Mouse (Mus musculus): Measurements from ENCODE around the gene Stat5b. TPM values are rescaled to one million over a fixed set of nuclear protein-coding genes. Genes with fewer than 3 reads are reported as not detected.

The Stat5b gene
- polyA plus RNA-seq, 1 experiment: 178 TPM

- Histone ChIP-seq H3K27me3 (ENCODE audit: control insufficient read depth, insufficient read depth, low read length) (no peaks in the 10 kb centered on the region), H3K4me3 (ENCODE audit: control insufficient read depth, insufficient read depth, low read length) (no peak overlapping the region), H3K4me1 (replicated peaks; ENCODE audit: control insufficient read depth, insufficient read depth, low read length) (peaks cover 25% of the 10 kb centered on the region), H3K36me3 (ENCODE audit: control insufficient read depth, insufficient read depth, low read length) (no peaks in the 10 kb centered on the region), H3K27ac (ENCODE audit: control insufficient read depth, insufficient read depth, low read length) (no peak overlapping the region)
- WGBS: 75% methylated on average over 6 of the region's 6 CpGs
- DNase-seq: no peak
- TF ChIP-seq POLR2A (IDR thresholded peaks at IDR 0.05; ENCODE audit: control insufficient read depth, extremely low read depth, insufficient read depth, low read length, poor library complexity) (no peak), CTCF (IDR thresholded peaks at IDR 0.05; ENCODE audit: borderline replicate concordance, control insufficient read depth, extremely low read depth, insufficient read depth, low read length, poor library complexity) (no peak)
These were observed 94.0 kb downstream of the Stat5b start for GRCm38 (mm10) chr11:100756476-100756875.

GRCm38 (mm10) chr11:100754693-100755057 is 95.8 kb downstream of the Stat5b start:
- Histone ChIP-seq H3K36me3 (ENCODE audit: control insufficient read depth, insufficient read depth, low read length) (no peaks in the 10 kb centered on the region), H3K4me1 (replicated peaks; ENCODE audit: control insufficient read depth, insufficient read depth, low read length) (peaks cover 22% of the 10 kb centered on the region), H3K27ac (ENCODE audit: control insufficient read depth, insufficient read depth, low read length) (no peak overlapping the region), H3K4me3 (ENCODE audit: control insufficient read depth, insufficient read depth, low read length) (no peak overlapping the region), H3K27me3 (ENCODE audit: control insufficient read depth, insufficient read depth, low read length) (no peaks in the 10 kb centered on the region)
- no peak for DNase-seq
- no peak for TF ChIP-seq CTCF (IDR thresholded peaks at IDR 0.05; ENCODE audit: borderline replicate concordance, control insufficient read depth, extremely low read depth, insufficient read depth, low read length, poor library complexity)
- TF ChIP-seq POLR2A (IDR thresholded peaks at IDR 0.05; ENCODE audit: control insufficient read depth, extremely low read depth, insufficient read depth, low read length, poor library complexity): no peak
- 89% methylated on average over 3 of the region's 3 CpGs for WGBS

- peaks cover 17% of the 10 kb centered on the region for H3K4me1 ChIP-seq (replicated peaks; ENCODE audit: control insufficient read depth, insufficient read depth, low read length)
- H3K4me3 ChIP-seq (ENCODE audit: control insufficient read depth, insufficient read depth, low read length): no peak overlapping the region
- H3K36me3 ChIP-seq (ENCODE audit: control insufficient read depth, insufficient read depth, low read length): no peaks in the 10 kb centered on the region
- no peak overlapping the region for H3K27ac ChIP-seq (ENCODE audit: control insufficient read depth, insufficient read depth, low read length)
- no peaks in the 10 kb centered on the region for H3K27me3 ChIP-seq (ENCODE audit: control insufficient read depth, insufficient read depth, low read length)
- TF ChIP-seq CTCF (IDR thresholded peaks at IDR 0.05; ENCODE audit: borderline replicate concordance, control insufficient read depth, extremely low read depth, insufficient read depth, low read length, poor library complexity): no peak
- no peak for DNase-seq
- 64% methylated on average over 12 of the region's 12 CpGs for WGBS
These were observed 96.4 kb downstream of the Stat5b start for GRCm38 (mm10) chr11:100754021-100754692.

- Histone ChIP-seq H3K27me3 (ENCODE audit: control insufficient read depth, insufficient read depth, low read length) (no peaks in the 10 kb centered on the region), H3K4me1 (replicated peaks; ENCODE audit: control insufficient read depth, insufficient read depth, low read length) (peaks cover 10% of the 10 kb centered on the region), H3K27ac (ENCODE audit: control insufficient read depth, insufficient read depth, low read length) (no peak overlapping the region), H3K4me3 (ENCODE audit: control insufficient read depth, insufficient read depth, low read length) (no peak overlapping the region), H3K36me3 (ENCODE audit: control insufficient read depth, insufficient read depth, low read length) (no peaks in the 10 kb centered on the region)
- 56% methylated on average over 10 of the region's 10 CpGs for WGBS
- no peak for DNase-seq
- no peak for TF ChIP-seq POLR2A (IDR thresholded peaks at IDR 0.05; ENCODE audit: control insufficient read depth, extremely low read depth, insufficient read depth, low read length, poor library complexity)
- no peak for TF ChIP-seq CTCF (IDR thresholded peaks at IDR 0.05; ENCODE audit: borderline replicate concordance, control insufficient read depth, extremely low read depth, insufficient read depth, low read length, poor library complexity)
These were observed 98.2 kb downstream of the Stat5b start for GRCm38 (mm10) chr11:100752294-100752693.

GRCm38 (mm10) chr11:100750127-100750526 is 100.4 kb downstream of the Stat5b start:
- no peaks in the 10 kb centered on the region for H3K27me3 ChIP-seq (ENCODE audit: control insufficient read depth, insufficient read depth, low read length)
- DNase-seq: no peak
- no peak overlapping the region for H3K4me3 ChIP-seq (ENCODE audit: control insufficient read depth, insufficient read depth, low read length)
- WGBS: 93% methylated on average over 16 of the region's 16 CpGs
- peaks cover 10% of the 10 kb centered on the region for H3K4me1 ChIP-seq (replicated peaks; ENCODE audit: control insufficient read depth, insufficient read depth, low read length)
- no peaks in the 10 kb centered on the region for H3K36me3 ChIP-seq (ENCODE audit: control insufficient read depth, insufficient read depth, low read length)
- TF ChIP-seq CTCF (IDR thresholded peaks at IDR 0.05; ENCODE audit: borderline replicate concordance, control insufficient read depth, extremely low read depth, insufficient read depth, low read length, poor library complexity): no peak
- TF ChIP-seq POLR2A (IDR thresholded peaks at IDR 0.05; ENCODE audit: control insufficient read depth, extremely low read depth, insufficient read depth, low read length, poor library complexity): no peak
- no peak overlapping the region for H3K27ac ChIP-seq (ENCODE audit: control insufficient read depth, insufficient read depth, low read length)

GRCm38 (mm10) chr11:100749469-100749868 is 101.1 kb downstream of the Stat5b start:
- no peaks in the 10 kb centered on the region for H3K27me3 ChIP-seq (ENCODE audit: control insufficient read depth, insufficient read depth, low read length)
- no peak overlapping the region for H3K27ac ChIP-seq (ENCODE audit: control insufficient read depth, insufficient read depth, low read length)
- no peak for DNase-seq
- peaks cover 9% of the 10 kb centered on the region for H3K4me1 ChIP-seq (replicated peaks; ENCODE audit: control insufficient read depth, insufficient read depth, low read length)
- WGBS: 67% methylated on average over 25 of the region's 25 CpGs
- H3K36me3 ChIP-seq (ENCODE audit: control insufficient read depth, insufficient read depth, low read length): no peaks in the 10 kb centered on the region
- no peak for TF ChIP-seq CTCF (IDR thresholded peaks at IDR 0.05; ENCODE audit: borderline replicate concordance, control insufficient read depth, extremely low read depth, insufficient read depth, low read length, poor library complexity)
- TF ChIP-seq POLR2A (IDR thresholded peaks at IDR 0.05; ENCODE audit: control insufficient read depth, extremely low read depth, insufficient read depth, low read length, poor library complexity): no peak
- no peak overlapping the region for H3K4me3 ChIP-seq (ENCODE audit: control insufficient read depth, insufficient read depth, low read length)

GRCm38 (mm10) chr11:100748620-100749019 is 101.9 kb downstream of the Stat5b start:
- H3K36me3 ChIP-seq (ENCODE audit: control insufficient read depth, insufficient read depth, low read length): no peaks in the 10 kb centered on the region
- H3K27me3 ChIP-seq (ENCODE audit: control insufficient read depth, insufficient read depth, low read length): no peaks in the 10 kb centered on the region
- H3K4me3 ChIP-seq (ENCODE audit: control insufficient read depth, insufficient read depth, low read length): no peak overlapping the region
- DNase-seq: no peak
- peaks cover under 1% of the 10 kb centered on the region for H3K4me1 ChIP-seq (replicated peaks; ENCODE audit: control insufficient read depth, insufficient read depth, low read length)
- 74% methylated on average over 4 of the region's 4 CpGs for WGBS
- no peak for TF ChIP-seq POLR2A (IDR thresholded peaks at IDR 0.05; ENCODE audit: control insufficient read depth, extremely low read depth, insufficient read depth, low read length, poor library complexity)
- TF ChIP-seq CTCF (IDR thresholded peaks at IDR 0.05; ENCODE audit: borderline replicate concordance, control insufficient read depth, extremely low read depth, insufficient read depth, low read length, poor library complexity): no peak
- H3K27ac ChIP-seq (ENCODE audit: control insufficient read depth, insufficient read depth, low read length): no peak overlapping the region
